Mouse (Mus musculus): ENCODE measurements around the gene Uba52.
"Not testable (repeated sequence)": the region's sequence is repeated elsewhere in the genome, so short reads cannot be mapped to it uniquely, and the experiment has no call there.

Gene Uba52

GRCm38 (mm10) chr8:70534281-70534680 lies 23.7 kb upstream of the Uba52 start:
- in situ Hi-C loops (cut with MboI): no loop called here

- in situ Hi-C loops (cut with MboI): no loop called here
Observed at GRCm38 (mm10) chr8:70530314-70530713, 19.7 kb upstream of the Uba52 start.

GRCm38 (mm10) chr8:70529741-70530161 lies 19.1 kb upstream of the Uba52 start:
- in situ Hi-C loops (cut with MboI): no loop called here

- in situ Hi-C loops (cut with MboI): no loop called here
Observed at GRCm38 (mm10) chr8:70529299-70529698, 18.7 kb upstream of the Uba52 start.

GRCm38 (mm10) chr8:70528182-70528797 lies 17.7 kb upstream of the Uba52 start:
- in situ Hi-C loops (cut with MboI): no loop called here

- in situ Hi-C loops (cut with MboI): no loop called here
Observed at GRCm38 (mm10) chr8:70527512-70528181, 17.0 kb upstream of the Uba52 start, which contains the start of the genes Fkbp8 and Kxd1. Fkbp8 (plus strand) TSS chr8:70527724. Kxd1 (minus strand) TSS chr8:70527956.

GRCm38 (mm10) chr8:70527111-70527511 lies 16.5 kb upstream of the Uba52 start:
- in situ Hi-C loops (cut with MboI): no loop called here

GRCm38 (mm10) chr8:70522592-70523403 lies 12.2 kb upstream of the Uba52 start:
- in situ Hi-C loops (cut with MboI): no loop called here

GRCm38 (mm10) chr8:70519606-70520005 lies 9.0 kb upstream of the Uba52 start:
- in situ Hi-C loops (cut with MboI): no loop called here

- in situ Hi-C loops (cut with MboI): no loop called here
Observed at GRCm38 (mm10) chr8:70519043-70519442, 8.4 kb upstream of the Uba52 start.

GRCm38 (mm10) chr8:70517940-70518643 lies 7.5 kb upstream of the Uba52 start:
- in situ Hi-C loops (cut with MboI): no loop called here

- in situ Hi-C loops (cut with MboI): no loop called here
Observed at GRCm38 (mm10) chr8:70513441-70513840, 2.8 kb upstream of the Uba52 start.

- in situ Hi-C loops (cut with MboI): no loop called here
Observed at GRCm38 (mm10) chr8:70512253-70512903, 1.8 kb upstream of the Uba52 start.

GRCm38 (mm10) chr8:70511770-70512169 lies 1.2 kb upstream of the Uba52 start:
- in situ Hi-C loops (cut with MboI): no loop called here

- in situ Hi-C loops (cut with MboI): not testable (repeated sequence)
Observed at GRCm38 (mm10) chr8:70511174-70511573, 573 bp upstream of the Uba52 start.

GRCm38 (mm10) chr8:70509281-70509952 lies 1.2 kb downstream of the Uba52 start:
- in situ Hi-C loops (cut with MboI): loop anchor here (5.0 kb wide), 1 partner anchor 132 kb away; no protein-coding TSS in a partner anchor

GRCm38 (mm10) chr8:70507027-70507393 lies 3.6 kb downstream of the Uba52 start:
- in situ Hi-C loops (cut with MboI): loop anchor here (5.0 kb wide), 1 partner anchor 130 kb away; no protein-coding TSS in a partner anchor

GRCm38 (mm10) chr8:70506328-70507026 lies 4.1 kb downstream of the Uba52 start, which contains the start of gene Rex1bd:
Rex1bd (minus strand) TSS chr8:70506752.
- in situ Hi-C loops (cut with MboI): loop anchor here (5.0 kb wide), 1 partner anchor 129 kb away; no protein-coding TSS in a partner anchor

- in situ Hi-C loops (cut with MboI): loop anchor here (5.0 kb wide), 1 partner anchor 129 kb away; no protein-coding TSS in a partner anchor
Observed at GRCm38 (mm10) chr8:70505698-70506327, 4.8 kb downstream of the Uba52 start.

Measured in mature B cell (primary cell).